Mouse (Mus musculus) inflammation-experienced regulatory T-cells, adult 6 months (primary cell): ENCODE data around the gene Acbd5. TPM values are rescaled to one million over a fixed set of nuclear protein-coding genes. Genes with fewer than 3 reads are reported as not detected.
"Not testable (repeated sequence)": the region's sequence is repeated elsewhere in the genome, so short reads cannot be mapped to it uniquely, and the experiment has no call there.

Source experiments
- ATAC-seq: one replicate; pipeline ENCODE4 v1.8.0; 2017
- polyA plus RNA-seq, 3 experiments: library from polyadenylated mRNA; unstranded; fragments of 100-300 nt; shearing (Covaris generic); gene quantifications; one replicate each; pipeline ENCODE4 v1.2.1; 2017

Acbd5 gene
- polyA plus RNA-seq = 10 to 100 TPM; 62.8 to 83.5 (median 72.0) TPM

DNA sequence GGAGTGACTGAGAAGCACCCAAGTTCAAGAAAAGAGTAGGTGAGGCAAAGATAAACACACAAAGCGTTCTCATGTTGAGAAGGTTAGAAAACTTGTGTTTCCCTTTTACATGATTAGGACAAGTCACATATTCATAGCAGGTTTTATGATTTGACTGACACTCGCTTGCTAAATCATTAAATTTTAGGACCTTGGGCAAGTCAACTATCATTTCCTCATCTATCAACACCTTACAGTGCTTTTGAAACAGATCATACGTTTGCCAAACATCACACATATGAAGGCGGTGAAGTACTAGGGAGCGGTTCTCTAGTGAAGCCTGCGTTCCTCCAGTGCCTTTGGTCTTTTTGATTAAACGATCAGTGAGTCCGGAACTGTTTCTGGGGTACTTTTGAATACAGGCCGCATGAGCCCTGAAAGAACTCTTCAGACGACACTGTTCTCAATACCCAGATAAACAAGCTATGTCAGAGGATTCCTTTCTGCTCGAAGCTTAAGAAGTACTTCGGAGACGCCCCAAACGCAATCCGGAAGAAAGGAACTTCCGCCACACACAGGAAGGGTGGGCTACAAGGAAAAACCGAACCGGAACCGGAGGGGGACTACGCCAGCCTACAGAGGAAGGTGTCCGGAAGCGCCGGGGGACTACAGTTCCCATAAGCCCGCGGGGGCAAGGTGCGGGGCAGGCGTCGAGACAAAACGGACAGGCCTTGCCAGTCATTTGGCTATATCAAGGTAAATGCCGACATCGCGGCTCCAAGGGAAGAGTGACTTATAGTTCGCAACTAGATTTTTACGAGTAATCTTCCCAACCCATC is at the start of gene Acbd5:
Gene Acbd5, plus strand, starts transcription at position 616 of the 818 bp plus-strand sequence.
- ATAC-seq = peak; percentile 85

DNA sequence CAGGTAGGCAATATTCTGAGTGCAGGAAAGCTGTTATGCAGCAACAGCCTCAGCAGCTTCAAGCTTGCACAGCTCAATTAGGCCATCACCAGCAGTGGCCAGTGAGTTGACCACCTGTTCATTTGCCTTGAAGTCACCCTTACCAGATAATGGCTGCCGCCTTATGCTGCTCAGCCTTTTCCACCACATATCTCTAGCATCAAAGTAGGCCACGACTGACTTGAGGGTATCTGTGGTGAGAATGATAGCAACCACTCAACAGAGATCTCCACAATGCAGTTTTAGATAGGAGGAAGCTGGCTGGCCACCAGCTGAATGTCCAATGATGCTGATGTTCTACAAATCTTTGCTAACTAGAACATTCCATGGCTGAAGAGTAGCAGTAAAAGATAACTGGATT is 48.8 kb upstream of the Acbd5 start:
- ATAC-seq = no peak

DNA sequence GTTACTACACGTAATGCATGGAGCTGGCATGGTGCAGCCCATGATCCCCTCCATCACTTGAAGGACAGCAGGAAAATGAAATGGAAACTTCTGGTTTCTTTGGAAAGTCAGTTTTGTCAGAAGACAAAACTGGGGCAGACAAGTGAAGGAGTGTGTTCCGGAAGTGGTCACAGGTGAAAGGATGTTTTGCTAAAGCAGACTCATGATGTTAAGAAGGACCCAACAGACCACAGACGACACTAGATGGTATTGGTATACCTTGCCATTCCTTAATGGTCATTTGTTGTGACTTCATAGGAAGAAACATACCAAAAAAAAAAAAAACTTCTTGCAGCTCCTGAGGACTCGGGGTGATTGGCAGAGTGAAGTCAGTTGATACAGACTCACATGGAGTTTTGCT is 46.6 kb upstream of the Acbd5 start:
- peak; percentile 62 for ATAC-seq

GRCm38 (mm10) chr2:23021721-23022120 is 46.2 kb upstream of the Acbd5 start:
- peak; percentile 26 for ATAC-seq

DNA sequence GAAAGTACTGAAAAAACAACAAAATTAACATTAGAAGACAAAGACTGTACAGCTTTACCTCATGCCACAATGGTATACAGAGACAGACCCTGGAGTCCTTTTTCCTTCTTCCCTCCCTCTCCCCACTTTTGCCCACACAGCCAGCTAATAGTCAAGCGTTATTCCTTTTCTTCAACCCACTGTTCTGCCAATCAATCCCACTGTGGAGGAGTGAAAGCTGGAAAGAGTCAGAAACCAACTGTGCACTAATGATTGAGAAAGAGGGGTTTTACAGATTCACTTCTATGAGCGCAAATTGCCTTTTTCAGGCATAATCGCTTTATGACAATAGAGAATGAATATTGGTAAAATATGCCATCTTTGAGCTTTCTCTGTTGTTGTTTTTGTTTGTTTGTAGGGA is 44.9 kb upstream of the Acbd5 start:
- ATAC-seq = no peak

DNA sequence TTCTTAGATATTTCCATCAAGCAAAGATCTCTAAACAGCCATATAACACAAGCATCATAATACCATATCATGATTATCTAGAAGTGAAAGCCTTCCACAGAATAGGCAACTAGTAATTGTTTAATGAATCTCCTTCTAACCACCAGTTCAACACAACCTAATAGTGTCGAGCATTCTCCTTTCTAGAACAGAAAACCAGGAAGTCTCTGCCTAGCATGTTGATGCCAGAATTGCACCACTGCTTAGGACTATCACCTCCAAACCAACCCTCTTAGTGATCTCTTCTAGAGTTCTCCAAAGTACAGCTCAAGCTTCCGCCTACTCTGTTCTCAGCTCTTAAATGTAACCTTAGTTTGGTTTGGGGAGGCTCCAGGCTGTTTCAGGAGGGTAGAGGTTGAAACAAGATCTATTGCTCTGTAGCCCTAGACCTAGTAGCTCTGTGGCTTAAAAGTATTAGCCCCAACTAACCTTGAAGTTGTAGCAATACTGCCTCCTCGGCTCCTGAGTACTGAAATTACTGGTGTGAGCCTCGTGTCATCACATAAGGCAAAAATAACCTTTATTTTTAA is 44.2 kb upstream of the Acbd5 start:
- ATAC-seq = no peak

- ATAC-seq = no peak
Observed at GRCm38 (mm10) chr2:23026379-23026778, 41.6 kb upstream of the Acbd5 start.

DNA sequence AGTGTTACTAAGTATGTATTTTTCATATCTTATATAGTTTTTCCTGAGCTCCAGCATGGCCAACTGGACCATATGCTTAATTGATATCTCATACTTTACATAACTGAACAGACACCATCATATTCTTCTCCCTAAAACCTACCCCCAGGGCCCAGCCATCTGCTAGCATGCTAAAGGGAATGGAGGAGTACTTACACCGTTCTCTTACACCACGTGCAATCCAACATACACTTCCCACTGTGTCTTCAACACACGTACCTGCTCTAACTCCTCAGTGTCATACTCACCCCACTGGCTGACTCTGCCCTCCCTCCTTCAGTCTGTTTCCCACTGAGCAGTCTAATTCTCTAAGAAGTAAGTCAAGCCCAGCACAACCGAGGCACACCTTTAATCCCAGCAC is 39.1 kb upstream of the Acbd5 start:
- ATAC-seq = no peak

DNA sequence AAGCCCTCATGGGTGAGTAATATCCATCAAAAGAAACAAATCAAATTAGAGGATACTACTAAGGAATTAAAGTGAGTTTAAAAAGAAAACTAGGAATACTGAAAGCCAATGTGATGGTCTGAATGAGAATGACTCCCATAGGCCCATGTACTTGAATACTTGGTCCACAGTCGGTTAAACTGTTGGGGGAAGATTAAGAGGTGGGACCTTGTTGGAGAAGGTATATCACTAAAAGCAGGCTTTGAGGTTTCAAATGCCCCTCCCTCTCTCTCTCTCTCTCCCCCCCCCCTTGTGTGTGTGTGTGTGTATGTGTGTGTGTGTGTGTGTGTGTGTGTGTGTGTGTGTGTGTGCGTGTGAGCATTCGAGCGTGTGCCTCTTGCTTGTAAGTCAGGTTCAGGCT is 37.3 kb upstream of the Acbd5 start:
- ATAC-seq = no peak

GRCm38 (mm10) chr2:23034692-23035435 is 33.1 kb upstream of the Acbd5 start:
- no peak for ATAC-seq

GRCm38 (mm10) chr2:23035467-23035866 is 32.5 kb upstream of the Acbd5 start:
- no peak for ATAC-seq

DNA sequence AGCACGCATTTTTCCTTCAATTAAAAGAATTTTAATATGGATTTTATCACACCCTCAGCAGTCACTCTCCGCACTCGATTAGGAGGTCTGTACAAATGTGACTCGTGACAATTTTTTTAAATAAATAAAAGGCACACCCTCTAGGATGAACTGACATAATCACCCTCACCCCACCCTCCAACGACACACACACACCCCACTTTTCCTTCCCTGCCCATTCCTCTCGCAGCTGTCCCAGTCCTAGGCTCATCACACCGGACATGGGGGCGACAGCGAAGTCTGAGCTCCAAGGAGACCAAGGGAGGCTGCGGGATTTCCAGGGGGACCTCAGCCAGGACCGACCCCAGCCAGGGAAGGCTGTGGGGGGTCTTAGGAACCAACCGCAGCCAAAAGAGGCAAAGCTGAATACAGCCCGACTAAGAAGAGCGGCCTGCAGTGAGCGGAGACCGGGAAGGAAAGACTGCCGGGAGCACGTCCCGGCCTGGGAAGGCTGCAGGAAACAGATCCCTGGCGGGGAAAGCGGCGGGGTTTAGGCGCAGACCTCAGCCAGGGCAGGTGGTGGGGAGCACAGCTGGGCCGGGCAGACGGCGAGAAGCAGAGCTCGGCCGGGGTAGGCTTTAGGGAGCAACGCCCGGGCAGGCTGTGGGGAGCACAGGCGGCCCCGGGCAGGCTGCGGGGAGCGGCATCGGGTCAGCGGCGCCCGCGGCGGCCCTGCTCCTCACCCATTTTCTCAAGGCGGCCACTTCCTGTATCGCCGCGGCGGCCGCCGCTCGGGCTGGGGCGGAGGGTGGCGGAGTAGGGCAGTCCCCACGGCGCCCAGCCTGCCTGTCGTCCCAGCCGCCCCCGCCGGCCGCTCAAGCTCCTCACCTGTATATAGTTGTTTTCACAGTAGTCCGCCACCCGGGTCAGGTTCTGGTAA is 28.6 kb upstream of the Acbd5 start:
- peak; percentile 48 for ATAC-seq

DNA sequence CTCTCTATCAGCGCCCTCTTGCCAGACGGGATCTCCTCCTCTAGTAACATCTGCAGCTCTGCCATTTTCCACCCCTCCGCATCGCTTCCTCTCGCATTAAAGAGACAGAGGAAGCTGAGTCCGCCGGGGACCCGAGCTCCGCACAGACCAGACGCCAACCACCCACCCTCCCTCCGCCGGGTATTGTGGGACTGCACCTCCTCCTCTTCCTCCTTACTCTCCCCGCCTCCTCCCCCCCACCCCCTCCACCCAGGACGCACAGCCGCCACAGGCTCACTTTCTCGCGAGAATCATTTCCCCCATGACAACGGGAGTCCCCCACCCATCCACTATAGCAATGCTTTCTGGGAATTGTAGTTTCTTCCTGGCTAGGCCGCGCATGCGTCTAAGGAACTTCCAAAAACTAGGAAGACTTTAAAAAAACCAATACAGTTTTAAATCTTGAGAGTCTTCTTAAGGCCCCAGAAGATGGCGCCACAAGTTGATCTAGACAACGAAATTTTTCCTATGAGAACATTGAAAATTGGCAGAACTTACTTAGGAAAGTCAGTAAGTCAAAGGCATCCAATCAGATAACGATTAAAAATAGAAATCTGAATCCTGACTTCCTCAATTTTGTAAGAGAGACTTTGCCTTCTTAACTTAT is 27.8 kb upstream of the Acbd5 start, which contains the start of gene Abi1:
Gene Abi1, minus strand, starts transcription at position 241 of the 646 bp plus-strand sequence.
- ATAC-seq = peak; percentile 83

DNA sequence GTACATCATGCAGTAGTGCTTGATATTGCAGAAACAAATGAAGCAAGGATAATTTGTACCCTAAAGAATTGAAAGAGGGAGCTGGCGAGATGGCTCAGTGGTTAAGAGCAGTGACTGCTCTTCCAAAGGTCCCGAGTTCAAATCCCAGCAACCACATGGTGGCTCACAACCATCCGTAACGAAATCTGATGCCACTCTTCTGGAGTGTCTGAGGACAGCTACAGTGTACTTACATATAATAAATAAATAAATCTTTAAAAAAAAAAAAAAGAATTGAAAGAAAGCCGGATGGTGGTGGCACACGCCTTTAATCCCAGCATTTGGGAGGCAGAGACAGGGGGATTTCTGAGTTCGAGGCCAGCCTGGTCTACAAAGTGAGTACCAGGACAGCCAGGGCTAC is 27.3 kb upstream of the Acbd5 start:
- not testable (repeated sequence) for ATAC-seq

- ATAC-seq = no peak
Observed at GRCm38 (mm10) chr2:23041457-23041856, 26.5 kb upstream of the Acbd5 start.

- no peak for ATAC-seq
Observed at GRCm38 (mm10) chr2:23042189-23042588, 25.8 kb upstream of the Acbd5 start.

DNA sequence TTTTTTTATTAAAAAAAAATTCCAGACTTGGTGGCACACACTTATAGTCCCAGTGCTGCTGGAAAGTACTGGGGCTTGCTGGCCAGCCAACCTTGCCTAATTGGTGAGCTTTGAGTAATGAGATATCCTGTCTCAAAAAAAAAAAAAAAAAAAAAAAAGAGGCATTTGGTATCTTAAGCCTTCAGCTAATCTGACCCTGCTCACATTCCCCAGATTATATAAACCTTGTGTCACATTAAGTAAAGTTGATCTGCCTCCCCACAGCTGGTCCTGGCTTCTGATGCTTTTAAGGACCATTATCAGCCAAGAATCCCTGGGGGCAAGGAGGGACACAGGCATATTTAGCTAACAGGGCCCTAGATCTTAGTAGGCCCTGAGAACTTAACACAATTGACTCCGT is 22.3 kb upstream of the Acbd5 start:
- ATAC-seq = no peak

DNA sequence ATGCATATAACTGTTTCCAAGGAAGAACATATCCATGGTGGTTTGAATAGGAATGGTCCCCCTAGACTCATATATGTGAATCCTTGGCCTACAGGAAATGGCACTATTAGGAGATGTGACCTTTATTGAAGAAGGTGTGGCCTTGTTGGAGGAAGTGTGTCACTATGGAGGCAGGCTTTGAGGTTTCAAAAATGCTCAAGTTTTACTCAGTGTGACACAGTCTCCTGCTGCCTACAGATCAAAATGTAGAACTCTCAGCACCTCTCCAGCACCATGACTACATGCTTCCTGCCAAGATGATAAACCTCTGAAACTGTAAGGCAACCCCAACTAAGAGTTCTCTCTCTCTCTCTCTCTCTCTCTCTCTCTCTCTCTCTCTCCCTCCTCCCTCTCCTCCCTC is 20.0 kb upstream of the Acbd5 start:
- peak; percentile 89 for ATAC-seq

- no peak for ATAC-seq
Observed at GRCm38 (mm10) chr2:23051890-23052289, 16.1 kb upstream of the Acbd5 start.

- no peak for ATAC-seq
Observed at GRCm38 (mm10) chr2:23052523-23052922, 15.4 kb upstream of the Acbd5 start.

DNA sequence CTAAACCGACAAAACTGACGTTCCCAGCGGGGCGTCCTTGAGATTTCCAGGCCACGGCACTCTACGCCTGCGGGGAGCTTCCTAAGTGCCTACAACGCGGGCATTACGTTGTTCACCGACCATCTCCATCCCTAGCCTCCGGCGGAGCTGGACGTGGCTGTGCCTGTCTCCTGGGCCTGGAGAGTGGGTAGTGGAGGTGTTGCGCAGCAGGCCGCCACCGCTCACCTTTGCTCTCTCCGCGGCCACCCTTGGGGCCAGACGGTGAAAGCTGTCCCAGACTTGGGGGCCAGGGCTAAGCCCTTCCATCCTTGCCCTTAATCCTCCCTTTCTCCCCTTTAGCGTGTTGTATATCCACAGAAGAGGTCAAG is 387 bp downstream of the Acbd5 start:
- ATAC-seq = peak; percentile 6
